Mouse (Mus musculus): Measurements from ENCODE around the gene Olfr1386.

GRCm38 (mm10) chr11:49422767-49423166 lies 42.1 kb upstream of the Olfr1386 start, which contains the start of gene Olfr1389:
- TF ChIP-seq GATA1 (IDR thresholded peaks at IDR 0.05; ENCODE audit: low read depth, low read length) (no peak), CTCF (IDR thresholded peaks at IDR 0.05 in 2 of 3, conservative IDR thresholded peaks at IDR 0.05 in 1 of 3; ENCODE audit: control insufficient read depth in 1 of 3, insufficient read depth in 1 of 3, low read depth in 2 of 3, low read length in 3 of 3, poor library complexity in 1 of 3, severe bottlenecking in 1 of 3) (no peak), UBTF (IDR thresholded peaks at IDR 0.05; ENCODE audit: borderline replicate concordance, insufficient read depth, low read depth, low read length) (no peak), POLR2A (IDR thresholded peaks at IDR 0.05; ENCODE audit: control insufficient read depth in 1 of 2, insufficient read depth in 1 of 2, low read depth in 1 of 2, low read length in 2 of 2, poor library complexity in 1 of 2) (no peak), NELFE (IDR thresholded peaks at IDR 0.05; ENCODE audit: low read depth, low read length) (no peak)
